Mouse (Mus musculus) adrenal gland, postnatal 0 days (tissue): ENCODE results near the gene Gm4952. TPM values are rescaled to one million over a fixed set of nuclear protein-coding genes. Genes with fewer than 3 reads are reported as not detected.

ENCODE experiments used
- polyA plus RNA-seq: library from polyadenylated mRNA; unstranded; fragments of >200 nt; fragmentation: Nextera tagmentation; extraction: Ambion mirVana; gene quantifications from 2 replicates; pipeline ENCODE4 v1.2.1, GENCODE M21; 2015

The Gm4952 gene
- 5.5 and 10.4 TPM in 2 replicates for polyA plus RNA-seq

DNA sequence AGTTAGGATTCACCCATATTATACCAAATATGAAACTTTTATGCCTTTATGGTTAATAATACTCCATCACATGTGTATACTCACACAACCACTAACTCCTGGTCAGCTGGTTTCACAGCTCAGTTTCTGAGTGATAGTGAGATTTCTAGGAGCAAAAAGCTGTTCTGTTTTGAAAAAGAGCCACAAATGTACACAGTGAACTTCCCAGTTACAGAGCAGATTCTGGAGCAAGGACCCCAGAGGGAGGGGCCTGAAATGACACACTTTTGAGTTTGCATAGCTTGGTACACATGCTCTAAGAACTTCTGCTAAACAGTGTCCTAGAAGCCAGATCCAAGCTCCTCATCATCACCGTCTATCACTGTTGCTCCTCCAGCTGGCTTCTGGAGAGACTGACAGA, at the start of gene Gm4952:
Gene Gm4952 (plus strand): TSS at position 301 of the 400 bp plus-strand sequence.

DNA sequence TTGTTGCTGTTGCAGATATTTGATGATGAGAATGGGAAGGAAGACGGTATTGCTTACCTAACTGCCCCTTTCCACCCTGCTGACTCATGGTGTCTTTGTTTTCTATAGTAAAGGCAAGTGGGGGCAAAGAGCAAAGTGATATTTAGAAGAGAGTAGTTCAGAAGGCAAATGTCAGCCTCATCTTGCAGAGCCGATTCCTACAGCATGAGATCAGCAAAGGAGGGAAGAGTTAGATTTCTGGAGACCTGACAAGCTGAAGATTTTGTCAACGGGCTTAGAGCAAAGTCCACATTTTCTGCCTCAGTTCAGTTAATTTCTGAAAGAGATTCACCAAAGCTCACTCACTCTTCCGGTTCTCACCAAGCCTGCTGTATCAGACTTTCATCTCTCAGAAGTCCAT, 33.4 kb downstream of the Gm4952 start, which contains the start of gene Glyat:
Gene Glyat (plus strand): TSS at position 133 of the 400 bp plus-strand sequence.

DNA sequence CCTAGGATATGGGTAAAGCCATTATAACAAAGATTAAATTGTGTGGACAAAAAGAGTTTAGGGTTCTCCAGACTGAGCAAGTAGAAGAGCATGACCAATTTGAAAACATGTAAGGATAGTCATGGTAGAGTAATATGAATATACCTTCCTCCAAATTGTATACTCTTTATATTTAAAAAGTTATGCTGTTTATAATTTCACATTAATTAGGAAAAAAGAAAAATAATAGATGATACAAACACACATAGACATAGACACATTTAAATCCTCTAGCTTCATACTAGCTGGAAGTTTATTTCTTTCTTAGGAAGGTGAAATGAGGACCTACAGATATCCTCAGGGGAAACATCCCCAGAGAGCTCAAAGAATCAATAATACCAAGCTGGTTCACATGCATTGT, 70.4 kb downstream of the Gm4952 start, which contains the start of gene Olfr1442:
Gene Olfr1442 (plus strand): TSS at position 301 of the 400 bp plus-strand sequence.

DNA sequence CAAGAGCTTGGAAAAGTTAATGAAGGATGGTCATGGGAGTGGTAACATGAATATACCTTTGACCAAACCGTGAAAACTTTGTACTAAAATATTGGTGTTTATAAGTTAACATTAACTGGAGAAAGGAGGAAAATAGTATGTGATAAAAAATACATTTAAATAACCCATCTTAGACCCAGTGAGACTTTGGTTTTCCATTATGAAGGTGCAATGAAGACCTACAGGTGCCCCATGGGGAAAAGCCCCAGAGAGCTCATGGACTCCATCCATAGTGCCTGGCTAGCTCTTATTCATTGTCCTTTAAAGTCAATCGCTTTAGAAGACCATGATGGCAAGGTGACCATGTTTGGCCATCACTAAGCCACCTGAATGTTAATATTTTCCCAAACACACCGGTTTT, 78.0 kb downstream of the Gm4952 start, which contains the start of gene Olfr1443:
Gene Olfr1443 (plus strand): TSS at position 301 of the 400 bp plus-strand sequence.

Other genes starting within 250 kb of the Gm4952 start
- not detected in 2 replicates for gene Olfr1440, start 212.7 kb upstream of the Gm4952 start, polyA plus RNA-seq
- gene Olfr1441, start 182.5 kb upstream of the Gm4952 start, polyA plus RNA-seq = not detected in 2 replicates
- not detected in 2 replicates for gene Pfpl, start 172.1 kb upstream of the Gm4952 start, polyA plus RNA-seq
- 2.1 and 2.6 TPM in 2 replicates for gene Mpeg1, start 139.2 kb upstream of the Gm4952 start, polyA plus RNA-seq
- gene Dtx4, start 98.5 kb upstream of the Gm4952 start, polyA plus RNA-seq = 6.3 and 10.4 TPM in 2 replicates
- gene Fam111a, start 54.2 kb upstream of the Gm4952 start, polyA plus RNA-seq = 9.0 and 9.4 TPM in 2 replicates
- 0.15 and 0.47 TPM in 2 replicates for gene Glyat, start 33.3 kb downstream of the Gm4952 start, polyA plus RNA-seq
- gene Olfr1442, start 70.5 kb downstream of the Gm4952 start, polyA plus RNA-seq = not detected in 2 replicates
- gene Olfr1443, start 78.1 kb downstream of the Gm4952 start, polyA plus RNA-seq = not detected in 2 replicates
- 0.69 and 0.88 TPM in 2 replicates for gene Keg1, start 95.8 kb downstream of the Gm4952 start, polyA plus RNA-seq
- gene Cntf, start 165.7 kb downstream of the Gm4952 start, polyA plus RNA-seq = 0.43 and 0.69 TPM in 2 replicates
- gene Zfp91, start 196.2 kb downstream of the Gm4952 start, polyA plus RNA-seq = 11.3 and 12.5 TPM in 2 replicates
- gene Lpxn, start 196.2 kb downstream of the Gm4952 start, polyA plus RNA-seq = 3.7 and 5.1 TPM in 2 replicates
- gene Gm5244, start 246.7 kb downstream of the Gm4952 start, polyA plus RNA-seq = not detected in 2 replicates